Mouse (Mus musculus) MEL (cell line): ENCODE data around the gene Fndc3b.

Source experiments
- CTCF ChIP-seq, 3 experiments: IDR thresholded peaks in 2 of 3; conservative IDR thresholded peaks in 1 of 3; 2 replicates each; pipeline ENCODE4 v1.5.1; 2011 to 2012; ENCODE audit warnings: low read length in 3 of 3, low read depth in 2 of 3, mild to moderate bottlenecking in 2 of 3, improper control_type of control experiment in 1 of 3, inconsistent platforms in 1 of 3, mixed read lengths in 1 of 3, moderate library complexity in 1 of 3; ENCODE audit not compliant: control insufficient read depth in 1 of 3, insufficient read depth in 1 of 3, poor library complexity in 1 of 3, severe bottlenecking in 1 of 3
- EP300 ChIP-seq, 2 experiments: IDR thresholded peaks; 2 replicates each; pipeline ENCODE4 v1.6.1; 2011; ENCODE audit warnings: improper control_type of control experiment in 2 of 2, low read length in 2 of 2, low read depth in 1 of 2, mild to moderate bottlenecking in 1 of 2
- GATA1 ChIP-seq: IDR thresholded peaks from 2 replicates; pipeline ENCODE4 v1.6.1; 2011; ENCODE audit warnings: low read depth, low read length, improper control_type of control experiment
- JUND ChIP-seq: IDR thresholded peaks from 2 replicates; pipeline ENCODE4 v1.6.1; 2011; ENCODE audit warnings: low read depth, mild to moderate bottlenecking, improper control_type of control experiment, low read length
- MAFK ChIP-seq: IDR thresholded peaks from 2 replicates; pipeline ENCODE4 v1.6.1; 2011; ENCODE audit warnings: low read depth, mild to moderate bottlenecking, low read length, improper control_type of control experiment, borderline replicate concordance
- MYC ChIP-seq: IDR thresholded peaks from 2 replicates; pipeline ENCODE4 v1.6.1; 2011; ENCODE audit warnings: low read depth, mild to moderate bottlenecking, low read length, improper control_type of control experiment, moderate library complexity
- POLR2AphosphoS2 ChIP-seq: IDR thresholded peaks from 2 replicates; pipeline ENCODE4 v1.6.1; 2011; ENCODE audit warnings: low read length, improper control_type of control experiment
- POLR2AphosphoS5 ChIP-seq: IDR thresholded peaks from 2 replicates; pipeline ENCODE4 v1.6.1; 2012; ENCODE audit warnings: low read depth, borderline replicate concordance, mild to moderate bottlenecking, inconsistent platforms, low read length, moderate library complexity, mixed read lengths
- TBP ChIP-seq: IDR thresholded peaks from 2 replicates; pipeline ENCODE4 v1.8.0; 2011; ENCODE audit warnings: low read depth, low read length, improper control_type of control experiment
- TCF12 ChIP-seq: IDR thresholded peaks from 2 replicates; pipeline ENCODE4 v1.6.1; 2014; ENCODE audit warnings: low read depth, mild to moderate bottlenecking, inconsistent platforms, low read length, improper control_type of control experiment, moderate library complexity
- USF2 ChIP-seq, 2 experiments: IDR thresholded peaks; 2 replicates each; pipeline ENCODE4 v1.6.1; 2011 to 2012; ENCODE audit warnings: improper control_type of control experiment in 2 of 2, low read length in 2 of 2, borderline replicate concordance in 1 of 2, inconsistent platforms in 1 of 2, low read depth in 1 of 2, mild to moderate bottlenecking in 1 of 2; ENCODE audit not compliant: insufficient read depth in 1 of 2

GRCm38 (mm10) chr3:27435096-27435620 is 275.9 kb downstream of the Fndc3b start:
- TF ChIP-seq GATA1, result no peak
- no peak for TF ChIP-seq USF2 (IDR thresholded peaks at IDR 0.05; ENCODE audit: borderline replicate concordance in 1 of 2, insufficient read depth in 1 of 2, low read depth in 1 of 2, low read length in 2 of 2)
- TF ChIP-seq TCF12, result no peak
- TF ChIP-seq EP300 (IDR thresholded peaks at IDR 0.05; ENCODE audit: low read depth in 1 of 2, low read length in 2 of 2), result no peak
- TF ChIP-seq POLR2AphosphoS2, result no peak
- no peak for TF ChIP-seq CTCF (IDR thresholded peaks at IDR 0.05 in 2 of 3, conservative IDR thresholded peaks at IDR 0.05 in 1 of 3; ENCODE audit: control insufficient read depth in 1 of 3, insufficient read depth in 1 of 3, low read depth in 2 of 3, low read length in 3 of 3, poor library complexity in 1 of 3, severe bottlenecking in 1 of 3)
- no peak for TF ChIP-seq TBP
- no peak for TF ChIP-seq MAFK
- no peak for TF ChIP-seq MYC
- TF ChIP-seq JUND, result no peak
- no peak for TF ChIP-seq POLR2AphosphoS5
